Mouse (Mus musculus) embryonic facial prominence, embryonic 11.5 days (tissue): ENCODE measurements around the gene Gm20924. TPM values are rescaled to one million over a fixed set of nuclear protein-coding genes. Genes with fewer than 3 reads are reported as not detected.
"Not testable (repeated sequence)": the region's sequence is repeated elsewhere in the genome, so short reads cannot be mapped to it uniquely, and the experiment has no call there.

Source experiments
- ATAC-seq: fragments of 200-750 bp; cut with Nextera tagmentation; replicated peaks from 2 replicates; pipeline ENCODE4 v1.8.0; 2017; ENCODE audit warnings: low read depth; ENCODE audit not compliant: insufficient number of reproducible peaks, low FRiP score, low TSS enrichment
- DNase-seq: peaks from one replicate; pipeline ENCODE4 v3.0.0-alpha.2; 2015; ENCODE audit warnings: low spot score
- H3K27ac ChIP-seq: fragments of 300-500 bp; sonication (generic); replicated peaks from 2 replicates; pipeline ENCODE4 v1.5.1; 2014; ENCODE audit warnings: mild to moderate bottlenecking, low read depth, low read length, control low read depth
- H3K27me3 ChIP-seq: fragments of 300-500 bp; sonication (generic); 2 replicates; pipeline ENCODE4 v1.6.1; 2014; ENCODE audit warnings: mild to moderate bottlenecking, low read length, moderate library complexity, mixed read lengths; ENCODE audit not compliant: control insufficient read depth, insufficient read depth
- H3K36me3 ChIP-seq: fragments of 300-500 bp; sonication (generic); replicated peaks from 2 replicates; pipeline ENCODE4 v1.6.1; 2014; ENCODE audit warnings: low read depth, mild to moderate bottlenecking, low read length, moderate library complexity, mixed read lengths; ENCODE audit not compliant: control insufficient read depth, insufficient read depth
- H3K4me1 ChIP-seq: fragments of 300-500 bp; sonication (generic); 2 replicates; pipeline ENCODE4 v1.6.1; 2014; ENCODE audit warnings: low read length, mixed read lengths; ENCODE audit not compliant: control insufficient read depth, insufficient read depth
- H3K4me2 ChIP-seq: fragments of 300-500 bp; sonication (generic); 2 replicates; pipeline ENCODE4 v1.6.1; 2014; ENCODE audit warnings: low read depth, mild to moderate bottlenecking, control low read depth, low read length, moderate library complexity
- H3K4me3 ChIP-seq: fragments of 300-500 bp; sonication (generic); 2 replicates; pipeline ENCODE4 v1.5.1; 2014; ENCODE audit warnings: low read depth, low read length, control low read depth
- H3K9ac ChIP-seq: fragments of 300-500 bp; sonication (generic); replicated peaks from 2 replicates; pipeline ENCODE4 v1.6.1; 2014; ENCODE audit warnings: mild to moderate bottlenecking, control low read depth, low read length
- H3K9me3 ChIP-seq: fragments of 300-500 bp; sonication (generic); replicated peaks from 2 replicates; pipeline ENCODE4 v1.6.1; 2016; ENCODE audit warnings: mild to moderate bottlenecking, low read length, inconsistent platforms, mixed read lengths; ENCODE audit not compliant: control insufficient read depth
- WGBS: fragments of 180-500 bp; shearing (Covaris S2); extraction: QIAGEN DNeasy Blood & Tissue Kit; methylation state at CpG from one replicate; pipeline ENCODE4 v1.1.7; 2014; 5-methylcytosine and 5-hydroxymethylcytosine counted together
- polyA plus RNA-seq: library from polyadenylated mRNA; unstranded; fragments of >200 nt; fragmentation: Nextera tagmentation; extraction: Ambion mirVana; gene quantifications from 2 replicates; pipeline ENCODE4 v1.2.1, GENCODE M21; 2014

Gm20924 gene
- not detected in 2 replicates for polyA plus RNA-seq

- ATAC-seq, DNase-seq, H3K9me3 ChIP-seq, H3K4me2 ChIP-seq, H3K4me1 ChIP-seq, H3K36me3 ChIP-seq, H3K9ac ChIP-seq, H3K27ac ChIP-seq, H3K27me3 ChIP-seq, H3K4me3 ChIP-seq: not testable (repeated sequence)
- WGBS, result no CpG with 5 or more reads among the region's 4 CpGs
Measured at GRCm38 (mm10) chrY:65207427-65207826, at the start of gene Gm20924. TSS of gene Gm20924 (minus strand) at chrY:65207527.

Other genes with a start within 250 kb of the Gm20924 start
- gene Gm20736, start 170.2 kb upstream of the Gm20924 start, polyA plus RNA-seq, result not detected in 2 replicates